Mouse (Mus musculus) left cerebral cortex, postnatal 36 days (tissue): ENCODE results near the gene Hkdc1. TPM values are rescaled to one million over a fixed set of nuclear protein-coding genes. Genes with fewer than 3 reads are reported as not detected.

Experiments
- DNase-seq, 2 experiments: peaks; one replicate each; pipeline ENCODE4 v3.0.0; 2021 to 2022; ENCODE audit warnings: low spot score in 2 of 2, mixed read lengths in 1 of 2
- intact Hi-C: fragments of 180-260 bp; cut with DNase I; formaldehyde crosslinking; loops from one replicate; pipeline ENCODE4 v1.15.1; 2025
- total RNA-seq, 2 experiments: library from RNA; stranded (reverse); gene quantifications; 2 replicates each; pipeline ENCODE4 v1.2.3; 2021

Hkdc1 gene
- total RNA-seq, 2 experiments from 2014 or later: 9.9 to 12.0 TPM

- DNase-seq: no peak
- intact Hi-C loops: no loop called here
Observed at GRCm38 (mm10) chr10:62334686-62335422, 87.4 kb downstream of the Hkdc1 start.

GRCm38 (mm10) chr10:62333269-62333668 lies 89.0 kb downstream of the Hkdc1 start:
- DNase-seq: no peak
- intact Hi-C loops: no loop called here

Other genes with a start within 250 kb of the Hkdc1 start
- gene Tspan15, start 191.2 kb downstream of the Hkdc1 start, total RNA-seq: 10 to 100 TPM; 11.6 to 14.2 TPM
- under 1 TPM; 0.32 to 0.34 TPM for gene Tacr2, start 170.1 kb downstream of the Hkdc1 start, total RNA-seq
- gene Hk1, start 42.6 kb downstream of the Hkdc1 start, total RNA-seq: 100 to 1,000 TPM; 310 to 327 TPM
- 1 to 10 TPM; 1.7 to 2.0 TPM for gene 4930507D05Rik, start 27.0 kb upstream of the Hkdc1 start, total RNA-seq
- gene Supv3l1, start 27.2 kb upstream of the Hkdc1 start, total RNA-seq: 10 to 100 TPM; 20.1 to 28.0 TPM
- gene Vps26a, start 64.3 kb upstream of the Hkdc1 start, total RNA-seq: 10 to 100 TPM; 45.8 to 53.8 TPM
- 1 to 10 TPM; 7.7 to 8.9 TPM for gene Srgn, start 105.0 kb upstream of the Hkdc1 start, total RNA-seq
- gene Kif1bp, start 156.0 kb upstream of the Hkdc1 start, total RNA-seq: 100 to 1,000 TPM; 178 to 198 TPM
- gene Ddx21, start 179.8 kb upstream of the Hkdc1 start, total RNA-seq: 10 to 100 TPM; 17.9 to 21.1 TPM
- 10 to 100 TPM; 75.9 to 96.3 TPM for gene Ddx50, start 228.7 kb upstream of the Hkdc1 start, total RNA-seq